Mouse (Mus musculus) kidney, adult 9 months (tissue): ENCODE results near the gene Grhl1.
"Not testable (repeated sequence)": the region's sequence is repeated elsewhere in the genome, so short reads cannot be mapped to it uniquely, and the experiment has no call there.

Experiments
- DNase-seq: peaks from one replicate; pipeline ENCODE4 v3.0.0; 2022

Gene Grhl1

DNA sequence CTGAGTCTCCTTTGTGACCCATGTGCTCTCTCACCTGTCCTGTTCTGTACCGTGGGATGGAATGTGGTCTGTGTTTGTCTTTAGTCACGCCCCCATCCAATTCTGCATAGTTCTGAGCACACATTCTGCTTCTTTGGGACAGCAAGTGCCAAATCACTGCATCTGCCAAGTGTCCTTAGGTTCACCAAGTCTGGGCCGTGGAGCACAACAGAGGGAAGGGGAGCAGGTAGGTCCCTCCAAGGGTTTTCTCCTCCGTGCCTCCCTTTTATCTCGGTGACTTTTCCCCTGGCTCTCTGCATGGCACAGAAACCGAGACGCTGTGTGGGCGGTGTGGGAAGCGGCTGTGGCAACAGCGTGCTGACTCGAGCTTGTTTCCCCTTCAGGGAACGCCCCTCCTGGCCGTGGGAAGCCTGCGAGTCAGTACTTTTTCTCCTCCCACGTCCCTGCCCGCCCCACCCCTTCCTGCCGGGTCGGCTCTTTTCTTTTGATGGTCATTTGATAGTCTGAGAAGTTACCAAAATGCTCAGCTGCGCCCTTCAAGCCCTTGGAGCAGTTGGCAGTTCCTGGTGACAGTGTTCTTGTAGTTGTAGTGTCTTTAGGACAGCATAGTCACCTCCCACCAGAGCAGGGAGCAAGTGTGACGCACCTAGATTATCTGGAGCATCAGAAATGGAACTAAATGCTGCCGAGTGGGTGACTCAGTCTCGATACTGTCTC is 21.0 kb downstream of the Grhl1 start:
- peak; percentile 50 for DNase-seq

DNA sequence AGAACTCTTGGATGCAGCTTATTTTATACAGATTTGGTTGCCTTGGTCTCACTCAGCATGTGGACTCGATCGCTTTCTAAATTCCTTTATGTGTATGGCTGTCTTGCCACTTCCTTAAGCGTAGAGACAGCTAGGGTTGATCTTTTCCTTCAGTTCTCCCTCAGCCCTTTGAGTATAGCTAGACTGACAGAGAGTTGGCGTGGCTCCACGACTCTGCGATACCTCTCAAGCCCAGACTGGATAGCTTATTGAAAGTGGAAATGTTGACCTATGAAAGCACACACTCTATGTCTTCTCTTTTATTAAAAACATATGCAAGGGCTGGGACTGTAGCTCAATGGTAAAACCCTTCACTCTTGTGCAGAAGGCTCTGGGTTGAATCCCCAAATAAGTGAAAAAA is 25.3 kb downstream of the Grhl1 start:
- DNase-seq = no peak

DNA sequence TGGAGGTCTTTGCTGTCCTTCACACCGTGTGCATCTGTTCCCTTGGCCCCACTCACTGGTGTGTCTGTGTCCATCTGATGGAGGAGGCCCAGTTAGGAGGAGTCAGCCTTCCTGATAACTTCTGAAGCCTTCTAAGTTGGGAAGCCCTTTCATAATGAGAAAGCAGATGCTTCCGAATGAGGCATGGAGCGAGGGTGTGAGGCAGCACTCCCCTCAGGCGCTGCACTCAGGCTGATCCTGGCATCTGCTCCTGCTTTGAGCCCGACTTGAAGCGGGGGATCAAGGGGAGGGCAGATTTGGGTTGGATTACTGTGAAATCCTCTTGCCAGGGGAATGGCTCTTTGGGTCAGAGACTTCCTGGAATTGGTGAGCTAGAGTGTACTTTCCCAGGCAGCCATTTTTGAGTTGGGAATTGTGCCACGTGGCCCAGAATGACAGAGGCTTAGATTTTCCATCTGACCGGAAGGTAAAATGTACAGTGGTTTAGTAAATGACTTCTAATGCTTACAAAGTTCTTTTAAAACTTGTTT is 27.3 kb downstream of the Grhl1 start:
- no peak for DNase-seq

DNA sequence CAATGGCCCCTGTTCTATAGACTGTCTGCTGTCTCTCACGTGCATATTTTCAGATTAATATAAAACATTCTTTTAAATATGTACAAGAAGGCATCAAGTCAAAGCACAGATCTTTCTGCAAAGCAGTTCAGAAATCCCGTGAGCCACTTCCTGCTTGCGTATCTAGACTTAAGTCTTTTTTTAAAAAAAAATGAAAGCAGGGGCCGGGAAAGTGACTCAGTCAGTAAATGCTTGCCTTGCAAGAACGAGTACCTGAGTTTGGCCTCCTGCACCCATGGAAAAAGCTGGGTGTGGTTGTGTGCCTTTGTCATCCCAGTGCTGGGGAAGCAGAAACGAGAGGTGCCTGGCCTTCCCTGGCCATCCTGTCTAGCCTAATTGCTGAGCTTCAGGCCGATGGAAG is 28.0 kb downstream of the Grhl1 start:
- DNase-seq = no peak

DNA sequence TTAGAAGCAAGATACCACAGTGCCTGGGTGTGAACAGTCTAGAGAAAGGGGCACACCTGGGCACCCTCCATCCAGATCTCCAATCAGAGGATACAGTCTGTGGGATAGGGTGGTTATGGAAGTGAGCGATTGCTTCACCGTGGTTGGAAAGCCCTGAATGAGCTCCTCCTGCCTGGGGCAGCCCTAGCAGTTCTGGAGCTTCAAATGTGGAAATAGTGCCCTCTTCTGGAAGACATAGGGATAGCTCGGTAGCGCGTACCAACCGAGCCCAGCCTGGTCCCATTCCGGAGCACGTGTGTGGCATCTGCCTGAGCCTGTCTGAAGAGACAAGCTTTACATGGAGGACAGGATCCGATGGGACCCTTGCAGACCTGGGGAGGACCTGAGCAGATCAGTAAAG is 28.7 kb downstream of the Grhl1 start:
- peak; percentile 84 for DNase-seq

DNA sequence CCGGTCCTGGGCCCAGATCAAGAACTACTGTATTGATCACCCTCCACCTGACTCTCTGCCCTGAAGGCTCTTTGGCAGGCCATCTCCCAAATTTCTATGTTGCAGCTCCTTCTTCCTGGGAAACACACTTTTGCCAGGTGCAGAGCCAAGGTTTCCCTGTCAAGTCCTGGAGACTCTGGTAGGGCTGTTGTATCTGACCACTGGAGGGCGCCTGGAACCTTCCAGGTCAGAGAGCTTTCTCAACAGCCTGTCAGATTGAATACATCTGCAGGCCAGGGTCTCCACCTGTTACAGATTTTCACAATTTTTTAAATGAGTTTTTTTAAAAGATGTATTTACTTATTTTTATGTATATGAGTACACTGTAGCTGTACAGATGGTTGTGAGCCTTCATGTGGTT is 31.2 kb downstream of the Grhl1 start:
- DNase-seq = peak; percentile 85

DNA sequence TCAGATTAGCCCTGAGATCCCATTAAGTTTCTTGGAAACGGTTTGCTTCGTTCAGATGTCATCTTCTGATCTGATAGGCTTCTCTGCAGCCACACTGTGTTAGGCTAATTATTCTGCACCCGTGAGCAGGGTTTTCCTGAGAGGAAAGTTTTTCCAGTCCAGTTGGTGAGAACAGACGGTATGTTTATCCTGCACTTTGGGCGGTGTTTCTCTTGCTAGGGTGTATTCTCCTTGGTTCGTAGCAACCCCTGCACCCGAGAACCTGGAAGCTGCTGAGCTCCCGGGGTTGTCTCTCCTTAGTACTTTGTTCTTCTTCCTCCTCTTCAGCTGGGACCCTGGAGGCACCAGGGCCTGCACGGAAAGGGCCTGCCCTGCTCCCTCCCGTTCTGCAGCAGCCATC is 34.1 kb downstream of the Grhl1 start:
- DNase-seq = no peak

DNA sequence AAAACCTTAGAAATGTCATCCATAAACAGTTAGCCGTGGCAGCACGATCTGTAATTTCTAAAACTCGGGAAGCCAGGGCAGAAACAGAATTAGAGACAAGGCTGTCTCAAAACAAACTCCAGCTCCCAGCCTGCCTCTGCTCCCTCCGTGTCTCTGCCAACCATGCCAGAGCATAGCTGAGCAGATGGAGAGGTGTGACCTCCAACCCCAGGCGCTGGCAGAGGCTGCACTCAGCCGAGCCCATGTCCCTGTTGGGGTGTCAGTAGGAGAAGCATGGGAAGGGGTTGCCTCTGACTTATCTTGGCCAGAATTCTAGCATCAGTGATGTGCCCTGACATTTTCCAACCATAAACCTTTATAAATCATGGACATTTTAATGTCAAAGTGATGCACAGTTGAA is 40.5 kb downstream of the Grhl1 start:
- DNase-seq = no peak

DNA sequence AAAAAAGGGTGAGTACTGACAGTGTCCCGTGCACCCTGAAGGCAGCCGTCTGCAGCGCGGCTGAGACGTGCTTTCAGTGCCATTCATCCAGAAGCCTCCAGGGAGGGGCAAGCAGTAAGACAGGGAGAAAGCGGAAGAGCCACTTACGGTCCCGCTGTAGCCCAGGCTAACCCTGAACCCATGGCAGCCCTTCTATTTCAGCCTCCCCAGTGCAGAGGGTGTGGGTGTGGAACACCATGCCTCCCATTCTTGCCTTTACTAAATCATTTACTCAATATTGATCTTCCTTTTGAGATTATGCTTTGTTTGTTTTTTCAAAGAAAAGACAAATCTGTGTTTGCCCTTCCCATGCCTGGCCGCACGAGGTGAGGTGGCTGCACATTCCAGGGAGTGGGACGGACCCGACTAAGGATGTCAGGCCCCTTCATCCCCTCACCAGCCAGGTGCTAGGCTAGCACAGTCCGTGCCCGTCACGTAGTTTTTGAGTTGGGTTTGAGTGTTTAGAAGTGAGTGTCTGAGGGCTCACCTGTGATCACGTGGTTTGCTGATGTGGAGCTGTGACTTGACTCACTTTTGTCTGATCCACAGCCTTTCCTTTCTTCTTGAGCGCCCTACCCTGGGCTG is 42.5 kb downstream of the Grhl1 start:
- no peak for DNase-seq

DNA sequence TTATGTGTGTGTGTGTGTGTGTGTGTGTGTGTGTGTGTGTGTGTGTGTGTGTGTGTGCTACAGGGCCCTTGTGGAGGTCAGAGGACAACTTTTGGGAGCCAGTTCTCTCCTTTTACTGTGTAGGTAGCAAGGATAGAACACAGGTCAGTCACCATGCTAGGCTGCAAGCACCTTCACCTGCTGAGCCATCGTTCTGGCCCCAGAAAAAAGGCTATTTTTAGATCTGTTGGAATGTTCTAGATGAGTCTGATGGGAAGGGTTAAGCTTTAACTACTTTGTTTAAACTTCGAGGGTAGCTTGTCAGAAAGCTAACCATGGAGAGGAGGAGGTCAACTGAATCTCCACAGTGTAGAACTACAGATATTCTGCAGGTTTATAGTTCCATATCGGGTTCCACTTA is 43.1 kb downstream of the Grhl1 start:
- peak; percentile 75 for DNase-seq

DNA sequence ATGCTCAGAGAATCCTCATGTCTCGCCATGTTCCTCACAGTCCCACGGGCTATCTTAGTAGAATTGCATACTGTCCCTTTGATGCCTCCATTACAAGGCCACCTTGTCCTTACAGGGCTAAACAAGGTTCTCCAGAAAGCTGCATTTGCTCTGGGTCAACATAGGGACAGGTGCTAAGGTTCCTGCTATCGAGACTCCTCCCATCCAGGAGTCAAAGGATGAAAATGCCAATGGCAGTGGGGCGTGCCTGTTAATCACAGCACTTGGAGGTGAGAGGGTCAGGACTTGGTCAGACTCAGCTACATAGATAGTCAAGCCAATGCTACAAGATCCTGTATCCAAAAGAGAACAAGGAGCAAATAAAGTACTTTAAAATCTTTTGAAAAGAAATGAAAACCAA is 47.4 kb downstream of the Grhl1 start:
- DNase-seq = no peak

DNA sequence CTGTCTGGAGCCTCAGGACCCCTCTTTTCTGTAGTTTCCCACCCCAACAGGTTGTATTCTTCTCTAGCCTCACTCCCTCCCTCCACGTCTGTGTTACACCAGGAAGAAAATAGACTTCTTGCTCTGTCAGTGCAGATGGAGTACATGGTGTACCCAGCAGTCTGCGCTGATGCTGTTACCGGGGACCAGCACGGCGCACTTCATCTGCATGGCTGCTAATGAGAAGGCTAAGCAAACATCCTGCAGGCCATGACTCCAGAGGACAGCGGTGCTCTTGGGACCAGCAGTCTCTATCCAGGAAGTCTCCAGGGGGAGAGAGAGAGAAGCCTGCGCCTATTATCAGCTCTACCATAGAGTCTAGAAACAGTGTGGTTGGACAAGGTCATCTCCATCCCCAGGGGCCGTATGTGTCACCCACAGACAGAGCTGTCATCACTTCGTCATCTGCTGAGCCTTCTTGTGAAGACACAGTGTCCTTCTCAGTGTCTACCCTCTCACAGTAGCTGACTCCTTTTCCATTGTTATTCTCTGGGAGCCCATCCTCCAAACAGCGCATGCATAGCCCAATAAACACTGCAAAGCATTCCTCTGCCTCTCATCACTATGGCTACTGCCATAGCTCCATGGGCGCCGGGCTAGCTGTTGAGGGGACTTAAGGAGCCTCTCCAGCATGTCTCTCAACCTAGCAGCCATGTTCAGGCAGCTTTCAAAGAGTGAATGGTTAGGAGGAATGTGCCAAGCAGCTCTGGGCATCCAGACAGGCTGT is 51.6 kb downstream of the Grhl1 start:
- DNase-seq = no peak

DNA sequence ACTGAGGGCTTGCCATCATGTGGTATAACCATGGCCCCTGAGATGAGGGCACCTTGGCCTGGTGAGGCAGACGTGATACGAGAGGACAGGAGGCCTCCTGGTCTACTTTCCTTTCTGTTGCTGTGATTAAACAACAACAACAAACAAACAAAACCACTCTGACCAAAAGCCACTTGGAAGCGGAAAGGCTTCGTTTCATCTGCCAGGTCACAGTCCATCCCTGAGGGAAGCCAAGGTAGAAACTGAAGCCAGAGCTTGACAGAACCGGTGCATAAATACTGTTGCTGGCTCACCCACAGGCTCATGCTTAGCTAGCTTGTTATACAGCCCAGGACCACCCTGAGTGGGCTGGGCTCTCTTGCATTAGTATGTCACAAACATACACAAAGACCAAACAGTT is 54.3 kb downstream of the Grhl1 start:
- DNase-seq = peak; percentile 61

DNA sequence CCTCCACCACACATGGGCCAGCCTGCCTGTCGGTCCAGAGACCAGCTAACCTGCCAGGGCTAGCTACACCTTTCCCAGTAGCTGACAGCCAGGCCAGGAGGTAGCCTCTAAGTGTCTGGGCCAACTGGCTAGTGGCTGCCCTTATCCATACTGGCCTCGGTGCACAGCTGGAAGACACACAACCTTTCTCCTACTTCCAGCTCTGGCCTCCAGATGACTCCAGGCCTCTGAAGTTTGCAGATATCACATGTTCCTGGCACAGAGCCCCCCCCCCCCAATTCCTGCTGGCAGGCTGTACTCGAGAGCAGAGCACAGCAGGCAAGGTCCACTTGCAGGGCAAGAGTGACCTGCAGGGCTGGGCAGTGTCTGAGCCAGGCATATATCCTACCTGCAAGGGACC is 55.1 kb downstream of the Grhl1 start:
- DNase-seq = peak; percentile 44

DNA sequence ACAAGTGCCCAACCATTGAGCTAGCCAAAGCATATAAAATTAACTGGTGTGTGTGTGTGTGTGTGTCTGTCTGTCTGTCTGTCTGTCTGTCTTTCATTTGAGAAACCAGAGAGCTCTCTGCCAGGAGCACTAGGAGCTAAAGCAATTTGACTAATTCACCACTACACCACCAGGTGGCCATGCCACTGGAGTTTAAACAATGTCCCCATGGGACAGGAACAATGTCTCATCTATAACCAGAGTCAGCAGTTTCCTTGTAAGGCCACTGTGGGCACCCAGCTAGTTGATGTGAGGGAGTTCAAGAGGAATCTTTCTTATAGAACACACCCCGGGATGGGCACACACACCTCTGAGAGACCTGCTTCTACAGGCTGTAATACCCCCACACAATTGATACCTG is 58.1 kb downstream of the Grhl1 start:
- peak; percentile 75 for DNase-seq

DNA sequence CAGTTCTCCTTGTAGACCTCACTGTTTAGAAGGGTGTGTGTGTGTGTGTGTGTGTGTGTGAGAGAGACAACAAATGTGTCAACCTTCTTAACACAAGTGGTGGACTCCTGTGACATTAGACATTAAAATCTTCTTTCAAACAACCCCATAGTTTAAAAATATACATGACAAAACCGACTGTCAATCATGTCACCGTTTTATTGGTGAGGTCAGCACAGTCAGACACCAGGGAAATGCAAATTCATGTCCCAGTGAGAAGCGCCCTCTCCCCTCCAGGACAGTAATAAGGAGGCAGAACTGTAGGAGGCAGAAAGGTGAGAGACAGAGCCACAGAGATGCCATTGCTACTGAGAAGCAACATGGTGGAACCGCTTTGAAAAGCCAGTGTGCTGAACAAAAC is 60.3 kb downstream of the Grhl1 start:
- no peak for DNase-seq

DNA sequence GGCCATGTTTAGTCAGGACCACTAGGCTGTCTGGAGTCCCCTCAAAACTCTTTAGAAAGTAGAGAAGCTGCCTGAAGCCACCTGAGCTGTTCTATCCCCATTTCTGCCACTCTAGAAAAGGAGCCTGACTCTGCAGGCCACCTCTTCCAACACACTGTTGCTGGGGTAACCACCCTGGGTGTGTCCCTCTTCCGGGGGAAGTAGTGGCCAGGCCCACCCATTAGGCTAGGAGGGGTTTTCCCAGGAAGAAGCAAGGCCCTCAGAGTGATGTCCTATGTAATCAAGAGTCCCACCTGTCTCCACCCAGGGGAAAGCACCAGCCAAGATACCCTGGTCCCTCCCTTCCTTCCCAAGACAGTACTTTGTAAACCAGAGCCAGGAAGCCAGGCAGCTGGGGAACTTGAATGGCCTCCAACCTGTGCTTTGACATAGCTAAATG is 61.7 kb downstream of the Grhl1 start:
- no peak for DNase-seq

DNA sequence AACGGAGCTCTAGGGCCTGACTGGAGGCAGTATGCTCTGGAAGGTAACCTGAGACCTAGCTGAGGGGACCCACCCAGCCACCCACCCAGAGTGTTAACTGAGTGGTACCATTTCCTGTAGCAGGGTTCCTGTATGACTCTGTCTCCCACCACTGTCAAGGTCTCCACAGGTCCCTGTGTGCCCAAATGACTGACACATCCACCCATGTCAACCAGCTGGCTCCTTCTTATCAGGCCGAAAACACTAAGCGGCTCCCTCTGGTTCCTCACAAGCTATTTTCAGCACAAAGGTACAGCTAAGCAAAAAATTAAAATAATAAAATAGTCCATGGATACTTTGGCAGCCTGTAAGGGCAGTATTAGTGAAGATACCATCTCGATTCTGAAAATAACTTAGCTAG is 62.1 kb downstream of the Grhl1 start:
- no peak for DNase-seq

DNA sequence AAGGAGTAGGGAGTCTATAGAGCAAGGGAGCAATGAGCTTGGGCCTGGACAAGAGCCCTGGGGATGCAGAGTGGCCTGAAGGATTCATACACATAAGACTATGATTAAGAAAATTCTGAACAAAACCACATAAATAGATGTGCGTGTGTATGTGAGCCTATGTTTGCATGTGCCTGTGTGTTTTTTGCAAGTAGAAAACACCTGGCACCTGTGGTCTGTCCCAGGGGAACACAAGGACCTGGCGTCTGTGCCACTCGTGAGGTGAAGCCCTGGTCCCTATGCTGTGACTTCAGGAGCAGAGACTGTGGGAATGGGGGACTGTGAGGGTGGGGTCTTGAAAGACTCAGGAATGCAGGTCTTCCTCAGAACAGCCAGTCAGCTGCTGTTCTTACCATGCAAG is 62.6 kb downstream of the Grhl1 start:
- no peak for DNase-seq

DNA sequence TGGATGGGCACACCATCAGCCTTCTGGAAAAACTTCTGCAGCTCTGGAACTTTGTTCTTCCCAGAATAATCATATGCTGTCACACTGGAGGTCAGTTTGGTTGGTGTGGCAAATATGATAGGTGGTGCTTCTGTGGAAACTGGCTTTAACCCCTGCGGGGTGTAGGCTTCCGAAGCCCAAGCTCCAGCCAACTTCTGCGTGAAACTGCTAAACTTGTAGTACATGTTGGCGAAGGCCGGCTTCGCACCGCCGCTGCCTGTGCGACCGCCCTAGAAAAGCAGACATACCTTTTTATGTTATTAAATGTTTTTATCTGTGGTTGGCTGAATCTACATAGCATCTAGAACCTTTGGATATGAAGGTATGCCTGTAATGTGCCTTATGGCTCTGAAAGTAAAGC is 66.7 kb downstream of the Grhl1 start:
- not testable (repeated sequence) for DNase-seq

DNA sequence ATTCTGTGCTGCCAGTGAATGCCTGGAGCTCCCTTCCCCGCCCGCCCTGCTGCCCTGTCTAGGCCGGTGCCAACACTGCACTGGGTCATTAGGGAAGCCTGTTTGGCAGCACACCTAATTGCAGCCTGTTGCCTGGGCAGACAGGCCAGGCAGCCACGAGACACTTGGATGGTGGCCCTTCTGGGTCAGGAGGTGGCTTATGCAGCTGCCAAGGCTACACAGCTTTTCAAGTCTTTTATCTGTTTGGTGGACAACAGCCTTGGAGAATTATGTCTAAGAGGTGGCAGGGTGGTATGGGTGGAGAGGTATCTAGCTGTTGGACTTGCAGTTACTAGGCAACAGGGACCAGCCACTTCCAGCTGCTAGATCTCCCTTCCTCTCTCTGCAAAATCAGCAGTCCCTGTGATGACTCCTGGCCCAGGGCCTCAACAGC is 70.3 kb downstream of the Grhl1 start:
- peak; percentile 90 for DNase-seq

DNA sequence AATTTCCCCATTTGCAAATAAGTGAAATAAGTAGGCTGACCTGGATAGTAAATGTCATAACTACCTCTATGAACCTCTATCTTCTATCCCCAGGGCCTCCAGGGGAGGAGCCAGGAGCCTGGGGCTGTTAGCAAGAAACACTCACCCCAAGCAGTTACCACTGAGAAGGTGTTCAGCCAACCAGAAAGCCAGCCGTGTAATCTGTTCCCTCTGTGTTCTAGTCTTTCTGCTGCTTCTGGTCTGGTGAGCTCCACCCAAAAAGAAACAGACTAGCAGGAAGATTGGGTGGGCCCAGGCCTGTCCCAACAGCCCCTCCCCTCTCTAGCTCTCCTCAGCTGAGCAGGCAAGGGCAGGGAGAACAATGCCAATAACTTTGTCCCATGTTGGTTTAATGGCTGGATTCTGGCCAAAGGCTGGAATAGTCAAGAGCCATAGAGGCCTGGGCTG is 72.1 kb downstream of the Grhl1 start:
- no peak for DNase-seq

DNA sequence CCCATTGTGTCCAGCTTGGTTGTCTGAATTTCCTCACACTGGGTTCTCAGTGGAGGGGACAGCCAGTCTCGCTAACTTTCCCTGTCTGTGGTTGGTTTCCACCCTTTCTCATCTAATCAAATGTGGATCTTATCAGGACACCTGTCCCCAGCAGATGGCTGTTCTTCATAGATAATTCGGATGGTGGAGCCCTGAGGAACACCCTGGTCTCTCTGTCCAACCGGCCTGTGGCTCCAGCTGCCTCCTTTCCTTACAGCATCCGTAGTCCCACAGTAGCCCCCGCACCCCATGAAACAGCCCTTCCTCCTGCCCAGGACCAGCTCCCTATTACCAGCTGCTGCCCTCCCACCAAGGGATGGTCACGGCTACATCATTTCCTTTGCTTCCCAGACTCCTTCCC is 73.8 kb downstream of the Grhl1 start:
- DNase-seq = no peak

DNA sequence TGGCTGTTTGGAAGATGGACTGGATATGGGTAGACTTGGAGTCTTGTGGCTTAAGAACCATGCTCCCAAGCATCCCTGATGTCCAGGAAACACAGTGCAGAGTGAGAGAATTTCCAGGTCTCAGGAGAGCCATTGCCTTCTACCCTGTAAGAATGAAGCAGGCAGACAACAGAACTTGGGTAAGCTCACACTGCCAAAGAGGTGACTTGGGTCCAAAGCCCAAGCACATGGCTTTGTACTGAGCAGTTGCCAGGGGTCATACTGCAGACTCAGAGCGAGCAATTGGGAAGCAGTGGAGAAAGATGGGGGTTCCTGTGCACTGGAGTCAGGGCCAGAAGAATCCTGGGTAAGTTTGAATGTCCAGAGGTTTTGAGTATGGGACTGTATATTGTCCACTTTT is 76.0 kb downstream of the Grhl1 start:
- no peak for DNase-seq
